In the genomic region with DNA sequence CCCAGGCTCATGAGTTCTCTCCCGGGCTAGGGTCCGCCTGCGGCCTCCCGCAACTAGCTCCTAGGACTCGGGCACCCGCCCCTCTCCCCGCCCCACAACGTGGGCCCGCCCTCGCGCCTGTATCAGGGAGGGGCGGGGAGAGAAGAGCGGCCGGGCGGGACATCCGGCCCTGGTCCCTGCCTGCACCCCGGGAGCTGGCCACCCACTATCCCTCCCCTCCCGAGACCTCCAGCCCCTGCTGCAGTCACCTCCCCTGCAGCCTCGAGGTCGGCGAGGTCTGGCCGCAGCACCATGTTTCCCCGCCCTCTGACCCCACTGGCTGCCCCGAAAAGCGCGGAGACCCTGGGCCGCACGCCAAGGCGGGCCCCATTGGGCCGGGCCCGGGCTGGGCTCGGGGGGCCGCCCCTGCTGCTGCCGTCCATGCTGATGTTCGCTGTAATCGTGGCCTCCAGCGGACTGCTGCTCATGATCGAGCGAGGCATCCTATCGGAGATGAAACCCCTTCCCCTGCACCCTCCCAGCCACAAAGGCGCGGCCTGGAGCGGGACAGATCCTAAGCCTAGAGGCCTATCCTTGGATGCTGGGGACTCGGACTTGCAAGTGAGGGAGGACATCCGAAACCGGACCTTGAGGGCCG, we compare ENCODE assay signal across 8 mouse cellular contexts. TPM values are rescaled to one million over a fixed set of nuclear protein-coding genes. Genes with fewer than 3 reads are reported as not detected.
DNase-seq lines count a peak whose midpoint lies in the region; ATAC-seq and TF ChIP-seq lines count a peak whose summit lies in the region.

A gene (plus strand): TSS at position 136 of the 637 bp plus-strand sequence.

- WGBS in hindbrain, embryonic 14.5 days = 2% methylated on average over 44 of the region's 47 CpGs
- WGBS in limb, embryonic 12.5 days = under 1% methylated on average over 42 of the region's 47 CpGs
- under 1% methylated on average over 43 of the region's 47 CpGs for WGBS in midbrain, embryonic 11.5 days

- peak within 1 kb of the TSS; percentile 78 for H3K9ac ChIP-seq in hindbrain, embryonic 14.5 days
- peak within 1 kb of the TSS; percentile 88 for H3K9ac ChIP-seq in limb, embryonic 12.5 days (replicated peaks)
- peak within 1 kb of the TSS; percentile 84 for H3K9ac ChIP-seq in midbrain, embryonic 11.5 days (ENCODE audit: low read length)

- H3K27me3 ChIP-seq in hindbrain, embryonic 14.5 days (ENCODE audit: control insufficient read depth, insufficient read depth, low read length) = no peaks in the 10 kb centered on the region
- no peaks in the 10 kb centered on the region for H3K27me3 ChIP-seq in limb, embryonic 12.5 days
- no peaks in the 10 kb centered on the region for H3K27me3 ChIP-seq in midbrain, embryonic 11.5 days (ENCODE audit: control insufficient read depth, insufficient read depth, low read length)

- H3K27ac ChIP-seq in layer of hippocampus, adult 2 months = peak within 1 kb of the TSS; percentile 74
- no peak within 1 kb of the TSS for H3K27ac ChIP-seq in hindbrain, embryonic 14.5 days
- peak within 1 kb of the TSS; percentile 80 for H3K27ac ChIP-seq in limb, embryonic 12.5 days
- no peak within 1 kb of the TSS; the same call in 1 of the 2 replicates for H3K27ac ChIP-seq in midbrain, embryonic 11.5 days (ENCODE audit: low read depth, low read length)

- peak; percentile 81 for ATAC-seq in hindbrain, embryonic 14.5 days (ENCODE audit: low FRiP score)
- ATAC-seq in limb, embryonic 12.5 days (ENCODE audit: insufficient number of reproducible peaks, insufficient read depth, low FRiP score, low TSS enrichment, low read depth) = peak; percentile 85
- peak; percentile 91 for ATAC-seq in midbrain, embryonic 11.5 days (ENCODE audit: low FRiP score)

- no peak for TF ChIP-seq CTCF in layer of hippocampus, adult 2 months (conservative IDR thresholded peaks at IDR 0.05)

- peak within 1 kb of the TSS; percentile 63 for H3K4me3 ChIP-seq in layer of hippocampus, adult 2 months
- peak within 1 kb of the TSS; percentile 54 for H3K4me3 ChIP-seq in hindbrain, embryonic 14.5 days (replicated peaks; ENCODE audit: low read length)
- peak within 1 kb of the TSS; percentile 80 for H3K4me3 ChIP-seq in limb, embryonic 12.5 days (replicated peaks)
- H3K4me3 ChIP-seq in midbrain, embryonic 11.5 days (ENCODE audit: low read depth, low read length) = peak within 1 kb of the TSS; percentile 64

- peaks cover 12% of the 10 kb centered on the region for H3K4me1 ChIP-seq in hindbrain, embryonic 14.5 days (replicated peaks; ENCODE audit: control insufficient read depth, insufficient read depth, low read length)
- peaks cover 35% of the 10 kb centered on the region for H3K4me1 ChIP-seq in limb, embryonic 12.5 days (replicated peaks)
- peaks cover 25% of the 10 kb centered on the region for H3K4me1 ChIP-seq in midbrain, embryonic 11.5 days (ENCODE audit: control insufficient read depth, insufficient read depth, low read length)

- H3K4me2 ChIP-seq in hindbrain, embryonic 14.5 days (replicated peaks) = peak within 1 kb of the TSS; percentile 94
- peak within 1 kb of the TSS; percentile 94 for H3K4me2 ChIP-seq in limb, embryonic 12.5 days
- peak within 1 kb of the TSS; percentile 97 for H3K4me2 ChIP-seq in midbrain, embryonic 11.5 days

- peak; percentile 29 to 45 for DNase-seq in layer of hippocampus, adult 2 months (ENCODE audit: low spot score in 2 of 2)
- no peak for DNase-seq in layer of hippocampus, adult 8-10 months (ENCODE audit: low spot score in 2 of 2)
- peak; percentile 42 for DNase-seq in cerebellum, postnatal 14 days
- peak; percentile 63 to 74 for DNase-seq in gastrocnemius, adult 8-10 months (ENCODE audit: low spot score in 2 of 2)
- DNase-seq in hindbrain, embryonic 14.5 days (ENCODE audit: low spot score) = peak; percentile 61
- DNase-seq in midbrain, embryonic 11.5 days (ENCODE audit: low spot score, missing footprints) = peak; percentile 96
- peak; percentile 63 to 78 for DNase-seq in spleen, adult 18-20 months

- H3K36me3 ChIP-seq in hindbrain, embryonic 14.5 days (replicated peaks; ENCODE audit: control insufficient read depth, insufficient read depth) = peaks cover 26% of the 10 kb centered on the region
- H3K36me3 ChIP-seq in limb, embryonic 12.5 days = peaks cover 30% of the 10 kb centered on the region
- no peaks in the 10 kb centered on the region; the same call in 1 of the 2 replicates for H3K36me3 ChIP-seq in midbrain, embryonic 11.5 days (ENCODE audit: control insufficient read depth, insufficient read depth, low read length)

- H3K9me3 ChIP-seq in hindbrain, embryonic 14.5 days (ENCODE audit: control insufficient read depth, low read length) = no peaks in the 10 kb centered on the region
- H3K9me3 ChIP-seq in limb, embryonic 12.5 days = no peaks in the 10 kb centered on the region
- H3K9me3 ChIP-seq in midbrain, embryonic 11.5 days (ENCODE audit: control insufficient read depth, low read length) = no peaks in the 10 kb centered on the region

RNA-seq across cellular contexts. Expression of the gene that starts here (rescaled TPM):
- total RNA-seq in layer of hippocampus, adult 2 months (2021) = 1 to 10 TPM; 2.5 to 3.0 TPM
- 1 to 10 TPM; 3.5 to 4.3 (median 3.8) TPM for total RNA-seq in layer of hippocampus, adult 8-10 months (2022)
- total RNA-seq in gastrocnemius, adult 8-10 months (2022) = 1 to 10 TPM; 1.0 to 2.3 (median 1.9) TPM
- 7.7 and 8.7 TPM in 2 replicates for polyA plus RNA-seq in hindbrain, embryonic 14.5 days (2014; fragmentation: Nextera tagmentation; extraction: Ambion mirVana)
- polyA plus RNA-seq in limb, embryonic 12.5 days (2016; fragmentation: Nextera tagmentation; extraction: Ambion mirVana) = 42.9 and 45.6 TPM in 2 replicates
- 17.3 and 19.2 TPM in 2 replicates for polyA plus RNA-seq in midbrain, embryonic 11.5 days (2014; fragmentation: Nextera tagmentation; extraction: Ambion mirVana)

Comparison
In these comparisons a context has a peak if more than half of its experiments do, and no peak if none do; other contexts are left out.
1. DNase-seq: peak in layer of hippocampus, adult 2 months (2 of 2), cerebellum, postnatal 14 days (2 of 2), gastrocnemius, adult 8-10 months (2 of 2), hindbrain, embryonic 14.5 days (single experiment), midbrain, embryonic 11.5 days (single experiment) and spleen, adult 18-20 months (2 of 2); none in layer of hippocampus, adult 8-10 months (0 of 2).
2. H3K27ac ChIP-seq: peak in layer of hippocampus, adult 2 months (single experiment) and limb, embryonic 12.5 days (single experiment); none in hindbrain, embryonic 14.5 days (single experiment) and midbrain, embryonic 11.5 days (single experiment).
3. Peak in every context shown above with its lines, with median percentiles within 50 percentile points of each other: H3K4me3 ChIP-seq, ATAC-seq, H3K4me2 ChIP-seq and H3K9ac ChIP-seq.